Mouse (Mus musculus) liver, embryonic 11.5 days (tissue): ENCODE results near the gene Fads1. TPM values are rescaled to one million over a fixed set of nuclear protein-coding genes. Genes with fewer than 3 reads are reported as not detected.
A peak's percentile ranks its signal among the peaks of the same experiment; 100 is the strongest.

Experiments
- ATAC-seq: fragments of 200-750 bp; cut with Nextera tagmentation; replicated peaks from 2 replicates; pipeline ENCODE4 v1.8.0; 2017; ENCODE audit warnings: moderate number of reproducible peaks, mild to moderate bottlenecking, moderate TSS enrichment, moderate library complexity; ENCODE audit not compliant: low FRiP score
- DNase-seq: peaks from one replicate; pipeline ENCODE4 v3.0.0-alpha.2; 2017; ENCODE audit warnings: low spot score
- H3K27ac ChIP-seq: fragments of 300-500 bp; sonication (generic); 2 replicates; pipeline ENCODE4 v1.5.1; 2014; ENCODE audit warnings: mild to moderate bottlenecking, low read depth, low read length, control low read depth
- H3K27me3 ChIP-seq: fragments of 300-500 bp; sonication (generic); replicated peaks from 2 replicates; pipeline ENCODE4 v1.6.1; 2014; ENCODE audit warnings: low read length, mixed read lengths; ENCODE audit not compliant: control insufficient read depth, insufficient read depth
- H3K36me3 ChIP-seq: fragments of 300-500 bp; sonication (generic); 2 replicates; pipeline ENCODE4 v1.6.1; 2014; ENCODE audit warnings: mild to moderate bottlenecking, low read length, moderate library complexity, mixed read lengths; ENCODE audit not compliant: control insufficient read depth, insufficient read depth
- H3K4me1 ChIP-seq: fragments of 300-500 bp; sonication (generic); replicated peaks from 2 replicates; pipeline ENCODE4 v1.6.1; 2014; ENCODE audit warnings: low read length, mixed read lengths; ENCODE audit not compliant: control insufficient read depth, insufficient read depth
- H3K4me2 ChIP-seq: fragments of 300-500 bp; sonication (generic); 2 replicates; pipeline ENCODE4 v1.6.1; 2014; ENCODE audit warnings: mild to moderate bottlenecking, control low read depth, moderate library complexity
- H3K4me3 ChIP-seq: fragments of 300-500 bp; sonication (generic); 2 replicates; pipeline ENCODE4 v1.5.1; 2014; ENCODE audit warnings: low read depth, low read length, control low read depth
- H3K9ac ChIP-seq: fragments of 300-500 bp; sonication (generic); 2 replicates; pipeline ENCODE4 v1.6.1; 2014; ENCODE audit warnings: low read depth, low read length, control low read depth
- H3K9me3 ChIP-seq: fragments of 300-500 bp; sonication (generic); 2 replicates; pipeline ENCODE4 v1.6.1; 2016; ENCODE audit warnings: low read length, inconsistent platforms, mixed read lengths; ENCODE audit not compliant: control insufficient read depth
- WGBS: fragments of 180-500 bp; shearing (Covaris S2); extraction: QIAGEN DNeasy Blood & Tissue Kit; methylation state at CpG from one replicate; pipeline ENCODE4 v1.1.7; 2014; 5-methylcytosine and 5-hydroxymethylcytosine counted together
- polyA plus RNA-seq: library from polyadenylated mRNA; unstranded; fragments of >200 nt; fragmentation: Nextera tagmentation; extraction: Ambion mirVana; gene quantifications from 2 replicates; pipeline ENCODE4 v1.2.1, GENCODE M21; 2014

Fads1 gene
- polyA plus RNA-seq, 1 experiment from 2014 or later, result 113 TPM

DNA sequence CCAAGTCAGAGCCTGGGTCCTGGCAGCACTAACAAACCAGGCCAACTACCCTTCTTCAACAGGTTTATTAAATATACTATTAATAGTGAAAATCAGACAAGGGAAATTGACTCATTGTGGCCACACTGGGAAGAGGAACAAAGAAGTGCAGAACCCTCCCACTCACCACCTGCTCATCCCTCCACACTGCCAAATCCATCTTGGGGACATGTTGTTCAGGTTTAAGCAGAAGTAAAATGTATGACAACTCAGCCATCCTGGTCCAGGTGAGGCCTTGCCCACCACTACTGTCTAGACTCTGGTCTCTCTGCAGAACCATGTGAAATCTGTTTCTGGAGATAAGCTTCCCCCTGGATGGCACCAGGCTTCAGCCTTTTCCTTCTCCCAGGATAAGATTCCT is 10.8 kb upstream of the Fads1 start:
- no peaks in the 10 kb centered on the region for H3K27me3 ChIP-seq
- no peak overlapping the region for H3K9ac ChIP-seq
- H3K4me3 ChIP-seq, result no peak overlapping the region
- peak; percentile 30 for DNase-seq
- no peaks in the 10 kb centered on the region for H3K9me3 ChIP-seq
- H3K4me1 ChIP-seq, result peaks cover 31% of the 10 kb centered on the region
- no peak for ATAC-seq
- no peaks in the 10 kb centered on the region for H3K36me3 ChIP-seq
- no peak overlapping the region for H3K4me2 ChIP-seq
- peak overlapping the region; percentile 85; the same call in 1 of the 2 replicates for H3K27ac ChIP-seq

DNA sequence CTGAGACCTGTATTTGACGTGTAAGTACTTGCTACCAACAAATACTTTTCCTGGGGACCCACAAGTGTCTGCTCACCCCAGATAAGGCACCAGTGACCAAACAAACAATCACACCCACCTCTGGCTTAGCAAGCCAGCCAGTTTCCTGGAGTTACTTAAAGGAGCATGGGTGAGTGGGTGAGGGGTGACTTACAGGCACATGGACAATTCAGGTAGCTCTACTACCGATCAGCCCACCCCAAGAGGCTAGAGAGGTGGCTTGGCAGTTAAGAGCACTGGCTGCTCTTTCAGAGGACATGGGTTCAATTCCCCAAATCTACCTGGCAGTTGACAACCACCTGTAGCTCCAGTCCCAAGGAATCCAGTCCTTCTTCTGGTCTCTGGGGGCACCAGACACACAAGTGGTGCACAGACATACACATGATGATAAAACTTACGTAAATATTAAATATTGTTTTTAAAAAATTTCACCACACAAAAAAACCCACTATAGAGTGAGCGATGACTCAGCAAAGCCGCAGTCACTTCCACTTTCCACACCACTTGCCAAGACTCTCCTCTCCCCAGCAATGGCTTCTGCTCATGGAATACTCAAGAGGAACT is 9.5 kb upstream of the Fads1 start:
- H3K27me3 ChIP-seq, result no peaks in the 10 kb centered on the region
- peaks cover 34% of the 10 kb centered on the region for H3K4me1 ChIP-seq
- DNase-seq (peak; percentile 54), ATAC-seq (peak; percentile 89)
- peak overlapping the region; percentile 14; the same call in 1 of the 2 replicates for H3K4me3 ChIP-seq
- peak overlapping the region; percentile 52; the same call in 1 of the 2 replicates for H3K9ac ChIP-seq
- no peaks in the 10 kb centered on the region for H3K9me3 ChIP-seq
- H3K4me2 ChIP-seq, result peak overlapping the region; percentile 59
- peak overlapping the region; percentile 85 for H3K27ac ChIP-seq
- H3K36me3 ChIP-seq, result no peaks in the 10 kb centered on the region
- 49% methylated on average over 5 of the region's 5 CpGs for WGBS

DNA sequence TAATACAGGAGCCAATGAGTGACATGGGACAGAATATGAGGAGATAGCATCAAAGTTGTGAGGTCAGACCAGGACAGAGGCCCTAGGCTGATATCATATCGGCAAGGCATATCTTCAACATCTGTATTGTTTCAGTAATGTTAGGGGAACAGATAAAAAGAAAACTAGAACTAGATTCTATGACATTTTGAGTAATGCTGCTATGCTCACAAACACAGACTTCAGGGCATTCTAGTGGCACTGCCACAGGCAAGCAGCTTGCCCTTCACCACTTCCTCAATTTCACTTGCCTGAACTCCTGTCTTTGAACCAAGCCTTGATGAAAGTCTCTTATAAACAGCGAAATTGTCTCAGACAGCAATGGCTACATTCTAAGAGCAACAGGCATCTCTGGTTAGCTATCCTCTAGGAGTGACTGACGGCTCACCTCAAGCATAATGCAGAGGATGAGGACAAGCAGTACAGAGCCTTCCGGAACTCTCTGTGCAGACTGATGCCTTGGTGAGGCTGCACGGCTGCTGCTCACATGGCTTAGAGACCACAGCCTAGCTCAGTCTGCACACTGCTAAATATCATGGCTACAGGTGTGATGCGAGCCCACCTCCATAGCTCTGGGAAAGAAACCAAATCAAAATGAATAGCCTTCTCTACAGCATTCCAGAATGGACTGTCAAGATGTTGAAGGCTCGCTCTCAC is 8.7 kb upstream of the Fads1 start:
- Histone ChIP-seq H3K9ac (no peak overlapping the region), H3K27me3 (no peaks in the 10 kb centered on the region), H3K4me1 (peaks cover 34% of the 10 kb centered on the region), H3K9me3 (no peaks in the 10 kb centered on the region), H3K36me3 (no peaks in the 10 kb centered on the region), H3K4me2 (no peak overlapping the region), H3K27ac (peak overlapping the region; percentile 85; the same call in 1 of the 2 replicates), H3K4me3 (no peak overlapping the region)
- 71% methylated on average over 7 of the region's 7 CpGs for WGBS
- ATAC-seq, result no peak
- DNase-seq, result peak; percentile 29

DNA sequence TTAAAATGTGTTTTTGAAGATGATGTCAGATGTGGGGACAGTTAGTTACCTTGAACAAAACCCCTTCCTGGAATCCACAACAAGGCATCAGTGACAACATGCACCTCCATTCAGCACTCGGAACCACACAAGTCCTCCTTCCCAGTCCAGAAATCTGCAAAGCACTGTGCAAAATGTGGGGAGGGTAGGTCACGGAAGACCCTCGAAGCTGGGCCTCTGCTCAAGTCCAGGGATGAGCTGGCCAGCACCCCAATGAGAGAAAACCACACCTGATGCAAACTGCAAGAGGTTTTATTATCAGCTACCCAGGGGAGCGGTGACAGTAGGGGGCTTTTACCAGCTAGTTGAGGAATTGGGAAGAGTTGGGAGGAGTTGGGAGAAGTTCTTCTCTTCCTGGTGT is 7.7 kb upstream of the Fads1 start:
- Histone ChIP-seq H3K27ac (no peak overlapping the region), H3K4me1 (peaks cover 34% of the 10 kb centered on the region), H3K36me3 (no peaks in the 10 kb centered on the region), H3K9me3 (no peaks in the 10 kb centered on the region), H3K9ac (peak overlapping the region; percentile 20; the same call in 1 of the 2 replicates), H3K4me3 (no peak overlapping the region), H3K4me2 (no peak overlapping the region), H3K27me3 (no peaks in the 10 kb centered on the region)
- ATAC-seq (no peak), DNase-seq (peak; percentile 15)
- 71% methylated on average over 4 of the region's 4 CpGs for WGBS

DNA sequence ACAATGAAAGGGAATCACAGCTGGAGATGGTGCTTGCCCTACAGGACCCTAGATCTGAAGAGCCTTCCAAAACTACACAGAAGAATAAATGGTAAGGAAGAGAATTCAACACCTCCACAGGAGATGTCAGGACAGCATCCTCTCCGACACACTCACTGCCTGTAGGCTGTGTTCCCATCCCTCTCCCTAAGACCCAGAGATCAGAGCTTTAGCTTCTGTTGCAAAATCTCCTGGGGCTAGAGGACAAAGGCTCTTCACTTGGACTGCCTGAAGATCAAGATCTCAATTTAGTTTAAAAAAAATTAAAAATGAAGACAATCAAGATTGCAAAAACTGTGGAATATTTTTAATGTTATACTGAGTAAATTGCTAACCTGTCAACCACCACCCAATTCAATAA is 6.2 kb upstream of the Fads1 start:
- ATAC-seq (no peak), DNase-seq (peak; percentile 11)
- H3K27me3 ChIP-seq, result no peaks in the 10 kb centered on the region
- no peak overlapping the region for H3K9ac ChIP-seq
- no peak overlapping the region for H3K4me3 ChIP-seq
- no peak overlapping the region for H3K4me2 ChIP-seq
- H3K36me3 ChIP-seq, result no peaks in the 10 kb centered on the region
- peaks cover 28% of the 10 kb centered on the region for H3K4me1 ChIP-seq
- no peak overlapping the region for H3K27ac ChIP-seq
- 92% methylated on average over 1 of the region's 1 CpGs for WGBS
- no peaks in the 10 kb centered on the region for H3K9me3 ChIP-seq

DNA sequence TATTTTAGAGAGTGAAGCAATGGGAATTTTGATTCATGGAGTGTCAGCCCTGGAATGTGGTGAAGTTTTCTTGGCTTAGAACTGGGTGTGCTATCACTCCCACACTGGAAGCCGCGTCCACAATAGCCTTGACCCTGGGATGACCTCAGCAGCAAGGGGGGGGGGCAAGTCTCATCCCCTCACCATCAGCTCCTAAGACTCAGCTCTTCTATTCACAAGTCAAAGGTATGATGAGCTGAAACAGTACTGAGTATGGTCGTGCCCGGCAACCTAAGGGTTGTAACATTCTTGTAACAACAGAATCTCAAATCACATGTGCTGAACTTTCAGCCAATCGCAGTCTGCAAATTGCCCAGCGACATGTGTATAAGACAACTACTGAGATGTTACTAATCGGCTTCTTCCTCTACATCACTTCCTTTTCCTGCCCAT is 5.7 kb upstream of the Fads1 start:
- no peak overlapping the region for H3K4me2 ChIP-seq
- no peak overlapping the region for H3K9ac ChIP-seq
- no peaks in the 10 kb centered on the region for H3K9me3 ChIP-seq
- DNase-seq (no peak), ATAC-seq (no peak)
- H3K27ac ChIP-seq, result no peak overlapping the region
- no peak overlapping the region for H3K4me3 ChIP-seq
- no peaks in the 10 kb centered on the region for H3K27me3 ChIP-seq
- H3K4me1 ChIP-seq, result peaks cover 24% of the 10 kb centered on the region
- H3K36me3 ChIP-seq, result no peaks in the 10 kb centered on the region
- WGBS, result 46% methylated on average over 7 of the region's 7 CpGs

DNA sequence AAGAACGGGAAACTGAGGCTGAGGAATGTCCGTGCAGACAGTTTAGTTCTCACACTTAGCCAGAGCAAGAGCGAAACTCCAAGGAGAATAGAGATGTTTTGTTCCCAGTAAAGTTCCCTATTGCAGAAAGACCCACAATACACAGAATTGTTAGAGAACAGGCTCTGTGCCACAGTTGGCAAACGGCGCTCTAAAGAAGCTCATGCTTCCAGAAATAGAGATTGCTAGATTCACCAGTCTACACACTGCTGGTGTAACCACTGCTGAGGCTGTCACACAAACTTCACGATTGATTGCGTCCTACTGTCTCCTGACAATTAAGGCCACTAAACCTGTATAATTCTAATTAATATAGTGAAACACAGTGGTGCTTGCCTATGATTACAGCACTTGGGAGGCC is 1.5 kb upstream of the Fads1 start:
- ATAC-seq (no peak), DNase-seq (no peak)
- 93% methylated on average over 7 of the region's 7 CpGs for WGBS
- no peaks in the 10 kb centered on the region for H3K9me3 ChIP-seq
- no peak overlapping the region for H3K4me2 ChIP-seq
- no peak overlapping the region for H3K4me3 ChIP-seq
- H3K9ac ChIP-seq, result no peak overlapping the region
- no peak overlapping the region for H3K27ac ChIP-seq
- no peaks in the 10 kb centered on the region for H3K27me3 ChIP-seq
- peaks cover 10% of the 10 kb centered on the region; the same call in 1 of the 2 replicates for H3K36me3 ChIP-seq
- H3K4me1 ChIP-seq, result peaks cover 12% of the 10 kb centered on the region

DNA sequence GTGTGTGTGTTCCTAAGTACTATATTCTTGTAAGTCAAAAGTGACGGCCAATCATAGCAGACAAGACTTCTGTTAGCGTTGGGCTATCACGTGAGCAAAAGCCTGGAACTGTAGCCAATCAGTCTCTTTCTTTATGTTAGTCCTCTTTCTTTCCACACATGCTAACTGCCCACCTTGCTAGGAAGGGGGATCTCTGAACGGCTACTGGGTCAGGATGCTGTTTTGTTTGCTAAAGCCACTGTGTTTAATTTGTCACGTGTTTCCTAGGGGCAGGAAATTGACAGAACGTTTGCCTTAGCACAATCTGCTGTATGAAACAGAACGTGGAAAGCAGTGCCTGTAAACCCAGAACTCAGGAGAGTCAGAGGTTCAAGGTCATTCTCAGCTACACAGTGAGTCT is 546 bp upstream of the Fads1 start:
- Histone ChIP-seq H3K27me3 (no peaks in the 10 kb centered on the region), H3K9me3 (no peaks in the 10 kb centered on the region), H3K4me1 (peaks cover 9% of the 10 kb centered on the region), H3K4me3 (peak overlapping the region; percentile 86), H3K4me2 (peak overlapping the region; percentile 93), H3K9ac (peak overlapping the region; percentile 95), H3K27ac (peak overlapping the region; percentile 87), H3K36me3 (peaks cover 18% of the 10 kb centered on the region)
- WGBS, result 27% methylated on average over 7 of the region's 7 CpGs
- DNase-seq (no peak), ATAC-seq (peak; percentile 4; the same call in 1 of the 2 replicates)
